Mouse (Mus musculus) midbrain, embryonic 13.5 days (tissue): Measurements from ENCODE around the gene Pax3. TPM values are rescaled to one million over a fixed set of nuclear protein-coding genes. Genes with fewer than 3 reads are reported as not detected.

Experiments used
- ATAC-seq: fragments of 200-750 bp; cut with Nextera tagmentation; 2 replicates; pipeline ENCODE4 v1.8.0; 2017; ENCODE audit warnings: mild to moderate bottlenecking, moderate TSS enrichment, moderate library complexity
- H3K27ac ChIP-seq: fragments of 300-500 bp; sonication (generic); 2 replicates; pipeline ENCODE4 v1.5.1; 2015; ENCODE audit warnings: inconsistent platforms, mild to moderate bottlenecking, moderate library complexity
- H3K27me3 ChIP-seq: fragments of 300-500 bp; sonication (generic); 2 replicates; pipeline ENCODE4 v1.6.1; 2015; ENCODE audit warnings: mild to moderate bottlenecking, inconsistent platforms
- H3K36me3 ChIP-seq: fragments of 300-500 bp; sonication (generic); 2 replicates; pipeline ENCODE4 v1.6.1; 2015; ENCODE audit warnings: mild to moderate bottlenecking, inconsistent platforms
- H3K4me1 ChIP-seq: fragments of 300-500 bp; sonication (generic); replicated peaks from 2 replicates; pipeline ENCODE4 v1.6.1; 2015; ENCODE audit warnings: inconsistent platforms
- H3K4me2 ChIP-seq: fragments of 300-500 bp; sonication (generic); replicated peaks from 2 replicates; pipeline ENCODE4 v1.6.1; 2015; ENCODE audit warnings: moderate library complexity, mild to moderate bottlenecking, inconsistent platforms
- H3K4me3 ChIP-seq: fragments of 300-500 bp; sonication (generic); replicated peaks from 2 replicates; pipeline ENCODE4 v1.5.1; 2015; ENCODE audit warnings: mild to moderate bottlenecking, inconsistent platforms
- H3K9ac ChIP-seq: fragments of 300-500 bp; sonication (generic); replicated peaks from 2 replicates; pipeline ENCODE4 v1.6.1; 2015; ENCODE audit warnings: mild to moderate bottlenecking, inconsistent platforms
- H3K9me3 ChIP-seq: fragments of 300-500 bp; sonication (generic); 2 replicates; pipeline ENCODE4 v1.6.1; 2016; ENCODE audit warnings: mild to moderate bottlenecking, inconsistent platforms
- WGBS: fragments of 180-500 bp; shearing (Covaris S2); methylation state at CpG from one replicate; pipeline ENCODE4 v1.1.7; 2015; 5-methylcytosine and 5-hydroxymethylcytosine counted together
- polyA plus RNA-seq: library from polyadenylated mRNA; unstranded; fragments of >200 nt; fragmentation: Nextera tagmentation; extraction: Ambion mirVana; gene quantifications from 2 replicates; pipeline ENCODE4 v1.2.1, GENCODE M21; 2015

Pax3 gene
- polyA plus RNA-seq, 1 experiment from 2014 or later: 35.6 TPM

GRCm38 (mm10) chr1:78197351-78198234 is 659 bp upstream of the Pax3 start:
- H3K4me2 ChIP-seq: peak overlapping the region; percentile 75
- peak overlapping the region; percentile 84 for H3K27ac ChIP-seq
- H3K36me3 ChIP-seq: no peaks in the 10 kb centered on the region
- no peaks in the 10 kb centered on the region for H3K9me3 ChIP-seq
- 0 out of 2 replicates have a peak overlapping the region, but pooled peaks have one; percentile 78 for H3K9ac ChIP-seq
- ATAC-seq: peak; percentile 60
- under 1% methylated on average over 21 of the region's 21 CpGs for WGBS
- H3K4me1 ChIP-seq: peaks cover 36% of the 10 kb centered on the region
- H3K4me3 ChIP-seq: peak overlapping the region; percentile 58
- H3K27me3 ChIP-seq: peaks cover 80% of the 10 kb centered on the region

GRCm38 (mm10) chr1:78195771-78196712 is 892 bp downstream of the Pax3 start:
- H3K36me3 ChIP-seq: no peaks in the 10 kb centered on the region
- no peaks in the 10 kb centered on the region for H3K9me3 ChIP-seq
- H3K27ac ChIP-seq: peak overlapping the region; percentile 84
- H3K4me2 ChIP-seq: peak overlapping the region; percentile 75
- ATAC-seq: 0 out of 2 replicates have a peak, but pooled peaks have one; percentile 21
- peak overlapping the region; percentile 78 for H3K9ac ChIP-seq
- H3K4me3 ChIP-seq: peak overlapping the region; percentile 58
- H3K27me3 ChIP-seq: peaks cover 83% of the 10 kb centered on the region
- peaks cover 43% of the 10 kb centered on the region for H3K4me1 ChIP-seq
- WGBS: under 1% methylated on average over 42 of the region's 42 CpGs

- no peak for ATAC-seq
- Histone ChIP-seq H3K9me3 (no peaks in the 10 kb centered on the region), H3K4me1 (peaks cover 50% of the 10 kb centered on the region), H3K9ac (peak overlapping the region; percentile 78), H3K36me3 (no peaks in the 10 kb centered on the region), H3K27ac (peak overlapping the region; percentile 15; the same call in 1 of the 2 replicates), H3K4me2 (peak overlapping the region; percentile 75), H3K27me3 (peaks cover 85% of the 10 kb centered on the region), H3K4me3 (peak overlapping the region; percentile 58)
- 2% methylated on average over 21 of the region's 21 CpGs for WGBS
These were observed 1.8 kb downstream of the Pax3 start for GRCm38 (mm10) chr1:78195145-78195544.

GRCm38 (mm10) chr1:78194381-78195047 is 2.4 kb downstream of the Pax3 start:
- ATAC-seq: no peak
- Histone ChIP-seq H3K4me2 (peak overlapping the region; percentile 75), H3K27ac (no peak overlapping the region), H3K4me1 (peaks cover 56% of the 10 kb centered on the region), H3K36me3 (no peaks in the 10 kb centered on the region), H3K4me3 (peak overlapping the region; percentile 58), H3K27me3 (peaks cover 85% of the 10 kb centered on the region), H3K9me3 (no peaks in the 10 kb centered on the region), H3K9ac (peak overlapping the region; percentile 78)
- 4% methylated on average over 6 of the region's 6 CpGs for WGBS

- Histone ChIP-seq H3K4me1 (peaks cover 53% of the 10 kb centered on the region), H3K27me3 (peaks cover 79% of the 10 kb centered on the region), H3K27ac (peak overlapping the region; percentile 93), H3K4me2 (peak overlapping the region; percentile 75), H3K9me3 (no peaks in the 10 kb centered on the region), H3K9ac (peak overlapping the region; percentile 78), H3K4me3 (peak overlapping the region; percentile 58), H3K36me3 (no peaks in the 10 kb centered on the region)
- under 1% methylated on average over 20 of the region's 20 CpGs for WGBS
- ATAC-seq: no peak
These were observed 3.4 kb downstream of the Pax3 start for GRCm38 (mm10) chr1:78193465-78193991.

- peak overlapping the region; percentile 75 for H3K4me2 ChIP-seq
These were observed 4.0 kb downstream of the Pax3 start for GRCm38 (mm10) chr1:78192746-78193464.

GRCm38 (mm10) chr1:78192217-78192735 is 4.7 kb downstream of the Pax3 start:
- Histone ChIP-seq H3K9me3 (no peaks in the 10 kb centered on the region), H3K4me2 (peak overlapping the region; percentile 75), H3K9ac (peak overlapping the region; percentile 78), H3K27me3 (peaks cover 77% of the 10 kb centered on the region), H3K4me3 (peak overlapping the region; percentile 58), H3K4me1 (peaks cover 53% of the 10 kb centered on the region), H3K27ac (peak overlapping the region; percentile 93), H3K36me3 (no peaks in the 10 kb centered on the region)
- ATAC-seq: no peak
- WGBS: 7% methylated on average over 19 of the region's 19 CpGs

More at GRCm38 (mm10) chr1:78192746-78193464, 4.0 kb downstream of the Pax3 start:
- Histone ChIP-seq H3K4me1 (peaks cover 52% of the 10 kb centered on the region), H3K36me3 (no peaks in the 10 kb centered on the region), H3K27ac (peak overlapping the region; percentile 93), H3K4me3 (peak overlapping the region; percentile 58), H3K27me3 (peaks cover 79% of the 10 kb centered on the region), H3K9me3 (no peaks in the 10 kb centered on the region), H3K9ac (peak overlapping the region; percentile 78)
- no peak for ATAC-seq
- 2% methylated on average over 20 of the region's 20 CpGs for WGBS

GRCm38 (mm10) chr1:78191761-78192160 is 5.2 kb downstream of the Pax3 start:
- no peaks in the 10 kb centered on the region for H3K36me3 ChIP-seq
- H3K4me3 ChIP-seq: peak overlapping the region; percentile 58
- no peaks in the 10 kb centered on the region for H3K9me3 ChIP-seq
- peaks cover 77% of the 10 kb centered on the region for H3K27me3 ChIP-seq
- WGBS: 35% methylated on average over 1 of the region's 1 CpGs
- peak overlapping the region; percentile 93 for H3K27ac ChIP-seq
- peaks cover 50% of the 10 kb centered on the region for H3K4me1 ChIP-seq
- no peak for ATAC-seq
- peak overlapping the region; percentile 75 for H3K4me2 ChIP-seq
- H3K9ac ChIP-seq: peak overlapping the region; percentile 78

GRCm38 (mm10) chr1:78191331-78191730 is 5.6 kb downstream of the Pax3 start:
- peak overlapping the region; percentile 58 for H3K4me3 ChIP-seq

GRCm38 (mm10) chr1:78190386-78191111 is 6.4 kb downstream of the Pax3 start:
- WGBS: 2% methylated on average over 12 of the region's 12 CpGs
- no peaks in the 10 kb centered on the region for H3K9me3 ChIP-seq
- no peaks in the 10 kb centered on the region for H3K36me3 ChIP-seq
- H3K27ac ChIP-seq: peak overlapping the region; percentile 93
- ATAC-seq: peak; percentile 74
- peak overlapping the region; percentile 78 for H3K9ac ChIP-seq
- peaks cover 75% of the 10 kb centered on the region for H3K27me3 ChIP-seq
- peak overlapping the region; percentile 75 for H3K4me2 ChIP-seq
- peaks cover 45% of the 10 kb centered on the region for H3K4me1 ChIP-seq
- H3K4me3 ChIP-seq: peak overlapping the region; percentile 58

More at GRCm38 (mm10) chr1:78191331-78191730, 5.6 kb downstream of the Pax3 start:
- Histone ChIP-seq H3K9ac (peak overlapping the region; percentile 78), H3K27me3 (peaks cover 77% of the 10 kb centered on the region), H3K36me3 (no peaks in the 10 kb centered on the region), H3K4me2 (peak overlapping the region; percentile 75), H3K27ac (peak overlapping the region; percentile 93), H3K9me3 (no peaks in the 10 kb centered on the region), H3K4me1 (peaks cover 45% of the 10 kb centered on the region)
- 35% methylated on average over 1 of the region's 1 CpGs for WGBS
- no peak for ATAC-seq
